Mouse (Mus musculus) cerebellum, postnatal 4 days (tissue): Measurements from ENCODE around the gene Kat7.

Source experiments
- DNase-seq, 2 experiments: peaks; one replicate each; pipeline ENCODE4 v3.0.0; 2022; ENCODE audit warnings: low spot score in 2 of 2, mixed read lengths in 1 of 2

Kat7 gene

DNA sequence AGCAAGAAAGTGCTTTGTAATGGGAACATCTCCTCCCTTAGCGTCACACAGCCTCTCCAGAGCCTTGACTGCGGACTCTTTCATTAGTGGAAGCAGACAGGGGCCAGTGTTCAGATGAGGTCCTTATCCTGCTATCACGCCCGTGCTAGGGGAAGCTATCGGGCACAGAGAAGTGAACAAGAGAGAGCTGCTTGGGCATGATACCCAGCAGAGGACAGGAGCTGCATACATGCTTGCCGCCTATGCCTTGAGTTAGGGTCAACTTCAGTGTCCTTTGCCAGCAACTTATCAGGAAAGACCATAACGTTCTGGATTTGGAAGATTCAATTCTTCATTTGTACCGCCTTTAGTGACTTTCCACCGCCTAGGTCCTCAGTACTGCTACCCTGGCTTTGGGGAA is 23.8 kb upstream of the Kat7 start:
- no peak for DNase-seq

DNA sequence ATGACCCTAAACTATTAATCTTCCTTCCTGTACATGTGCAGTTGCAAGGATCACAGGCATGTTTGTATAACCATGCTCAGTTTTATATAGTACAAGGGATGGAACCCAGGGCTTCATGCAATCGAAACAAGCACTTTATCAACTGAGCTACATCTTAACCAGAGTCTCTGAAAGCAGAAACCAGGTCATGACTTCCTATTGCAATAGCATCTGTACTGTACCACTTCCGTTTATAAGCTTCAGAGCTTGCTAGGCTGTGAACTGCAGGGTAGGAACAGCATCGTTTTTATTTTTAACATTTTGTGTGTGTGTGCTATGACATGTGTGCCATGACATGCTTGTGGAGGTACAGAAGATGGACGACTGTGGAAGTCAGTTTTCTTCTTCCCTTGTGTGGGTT is 23.2 kb upstream of the Kat7 start:
- no peak for DNase-seq

DNA sequence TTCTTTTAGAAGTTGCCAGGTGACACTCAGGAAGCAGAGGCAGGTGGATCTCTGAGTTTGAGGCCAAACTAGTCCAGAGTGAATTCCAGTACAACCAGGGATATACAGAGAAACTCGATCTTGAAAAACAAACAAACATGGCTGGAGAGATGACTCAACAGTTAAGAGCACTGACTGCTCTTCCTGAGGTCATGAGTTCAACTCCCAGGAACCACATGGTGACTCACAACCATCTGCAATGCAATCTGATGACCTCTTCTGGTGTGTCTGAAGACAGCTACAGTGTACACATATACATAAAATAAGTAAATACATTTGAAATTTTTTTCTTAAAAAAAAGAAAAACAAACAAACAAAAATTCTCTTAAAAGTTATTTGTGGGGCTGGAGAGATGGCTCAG is 20.6 kb upstream of the Kat7 start:
- no peak for DNase-seq

DNA sequence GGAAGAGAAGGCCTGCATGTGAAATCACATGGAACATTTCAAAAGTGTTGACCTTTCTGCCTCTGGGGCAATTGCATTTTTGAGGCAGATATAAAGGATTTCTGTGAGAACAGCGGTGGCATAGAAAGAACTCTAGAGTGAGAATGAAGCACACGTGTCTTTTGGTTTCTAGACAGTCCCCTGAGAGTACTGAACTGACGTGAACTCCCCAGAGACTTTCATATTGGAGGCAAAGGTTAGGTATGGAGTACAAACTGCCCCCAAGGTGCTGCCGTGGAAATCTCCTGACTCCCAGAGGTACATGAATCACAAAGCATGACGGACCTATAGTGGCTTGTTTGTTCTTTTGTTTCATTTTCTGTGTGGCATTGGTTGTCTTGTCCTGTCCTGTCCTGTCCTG is 18.6 kb upstream of the Kat7 start:
- no peak for DNase-seq

DNA sequence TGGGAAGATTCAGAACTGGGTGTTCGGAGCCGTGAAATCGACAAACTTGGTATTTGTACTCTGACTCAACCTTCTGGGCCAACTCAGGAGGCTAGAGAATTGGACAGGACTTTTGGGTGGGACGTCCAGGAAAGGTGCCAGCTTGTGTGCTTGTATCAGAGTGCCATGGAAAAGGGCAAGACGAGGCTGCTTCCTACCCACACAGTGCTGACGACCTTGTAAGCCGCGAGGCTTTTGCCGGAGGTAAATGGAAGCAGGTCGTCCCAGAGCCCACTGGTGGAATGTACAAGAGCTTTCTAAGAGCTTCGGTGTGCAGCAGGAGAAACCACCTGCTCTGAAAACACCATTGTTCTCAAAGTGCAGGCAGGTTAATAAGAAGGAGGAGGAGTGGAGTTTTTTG is 16.2 kb upstream of the Kat7 start:
- no peak for DNase-seq

DNA sequence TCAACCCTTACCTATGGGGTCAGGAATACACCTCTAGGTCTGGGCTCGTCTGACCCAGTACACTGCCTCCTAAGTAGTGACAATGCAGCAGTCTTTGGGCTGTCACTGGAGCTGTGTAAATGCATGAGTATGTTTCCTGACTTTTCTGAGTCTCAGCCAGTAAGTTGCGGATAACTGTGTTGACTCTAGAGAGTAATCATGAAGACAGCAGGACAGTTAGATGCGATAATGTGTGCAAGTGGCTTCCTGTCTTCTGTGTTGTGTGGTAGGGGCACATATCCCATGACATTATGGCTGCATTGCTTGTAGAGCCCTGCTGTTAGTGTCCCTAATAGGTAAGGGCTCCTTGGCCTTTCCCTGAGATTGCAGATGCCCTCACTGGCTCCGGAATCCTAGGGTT is 15.8 kb upstream of the Kat7 start:
- DNase-seq: no peak

DNA sequence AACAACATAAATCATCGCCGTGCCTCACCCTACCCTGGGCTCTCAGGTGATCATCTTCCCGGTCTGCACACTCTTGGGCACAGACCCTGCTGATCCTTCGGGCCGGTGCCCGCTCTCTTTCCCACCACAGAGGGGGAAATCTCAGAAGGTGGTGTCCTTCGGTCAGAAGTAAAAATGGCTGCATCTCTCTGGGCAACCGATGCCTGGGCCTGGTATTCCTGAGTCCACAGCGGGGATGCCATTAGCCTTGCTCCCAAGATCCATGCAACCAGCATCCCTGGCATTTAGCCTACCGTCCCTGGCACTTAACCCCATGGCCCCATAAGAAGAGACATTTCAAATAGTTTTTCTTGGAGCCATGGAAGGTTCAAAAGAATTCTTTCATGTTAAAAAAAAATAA is 14.1 kb upstream of the Kat7 start:
- no peak for DNase-seq

DNA sequence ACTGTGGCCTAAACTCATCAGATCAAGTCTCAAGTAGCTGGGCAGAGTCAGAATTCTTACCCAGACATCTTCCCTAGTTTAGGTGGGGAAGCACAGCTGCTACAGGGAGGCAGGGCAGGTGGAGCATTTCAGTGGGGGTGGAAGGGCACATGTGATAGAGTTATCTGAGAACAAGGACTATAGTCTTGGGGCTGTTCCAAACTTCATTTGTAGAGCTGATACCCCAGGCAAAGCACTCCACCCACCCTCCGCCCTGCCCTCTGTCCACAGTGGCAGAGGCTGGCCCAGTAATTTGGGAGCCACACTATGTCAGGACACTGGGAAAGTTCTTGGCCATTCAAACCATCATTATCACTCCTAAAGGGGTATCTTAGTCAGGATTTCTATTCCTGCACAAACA is 10.0 kb upstream of the Kat7 start:
- no peak for DNase-seq

DNA sequence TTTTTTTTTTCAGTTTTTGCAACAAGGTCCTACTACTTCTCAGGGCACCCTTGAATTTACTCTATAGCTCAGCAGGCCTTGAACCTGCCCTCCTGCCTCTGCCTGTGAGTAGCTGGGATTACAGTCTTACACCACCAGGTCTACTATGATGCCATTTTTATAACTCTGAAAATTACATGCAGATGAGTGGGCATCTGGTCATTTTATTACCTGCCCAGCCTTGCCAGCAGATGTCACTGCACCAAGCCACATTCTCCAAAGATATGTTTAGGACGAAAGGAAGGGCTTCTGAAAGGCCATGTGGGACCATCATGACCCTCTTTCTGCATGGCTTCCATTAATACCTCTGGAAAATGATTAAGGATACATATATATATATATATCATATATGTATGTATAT is 9.5 kb upstream of the Kat7 start:
- DNase-seq: no peak

DNA sequence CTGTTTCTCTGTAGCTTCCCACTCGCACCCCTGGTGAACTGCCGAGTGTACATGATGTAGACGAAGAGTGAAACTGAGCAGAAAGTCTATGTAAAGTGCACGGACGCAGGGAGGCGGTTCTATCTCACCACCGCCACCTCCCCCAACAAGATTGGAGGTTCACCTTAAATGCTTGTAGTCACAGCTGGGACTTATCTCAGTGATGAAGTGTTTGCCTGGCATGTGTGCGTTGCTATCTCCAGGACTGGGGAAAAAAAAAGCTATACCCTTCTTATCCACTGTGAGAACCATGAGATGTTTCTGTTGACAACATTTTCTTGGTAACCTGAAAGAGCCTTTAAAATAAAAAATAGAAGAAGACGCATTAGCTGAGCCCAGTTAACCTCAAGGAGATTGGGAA is 8.1 kb upstream of the Kat7 start:
- DNase-seq: no peak

DNA sequence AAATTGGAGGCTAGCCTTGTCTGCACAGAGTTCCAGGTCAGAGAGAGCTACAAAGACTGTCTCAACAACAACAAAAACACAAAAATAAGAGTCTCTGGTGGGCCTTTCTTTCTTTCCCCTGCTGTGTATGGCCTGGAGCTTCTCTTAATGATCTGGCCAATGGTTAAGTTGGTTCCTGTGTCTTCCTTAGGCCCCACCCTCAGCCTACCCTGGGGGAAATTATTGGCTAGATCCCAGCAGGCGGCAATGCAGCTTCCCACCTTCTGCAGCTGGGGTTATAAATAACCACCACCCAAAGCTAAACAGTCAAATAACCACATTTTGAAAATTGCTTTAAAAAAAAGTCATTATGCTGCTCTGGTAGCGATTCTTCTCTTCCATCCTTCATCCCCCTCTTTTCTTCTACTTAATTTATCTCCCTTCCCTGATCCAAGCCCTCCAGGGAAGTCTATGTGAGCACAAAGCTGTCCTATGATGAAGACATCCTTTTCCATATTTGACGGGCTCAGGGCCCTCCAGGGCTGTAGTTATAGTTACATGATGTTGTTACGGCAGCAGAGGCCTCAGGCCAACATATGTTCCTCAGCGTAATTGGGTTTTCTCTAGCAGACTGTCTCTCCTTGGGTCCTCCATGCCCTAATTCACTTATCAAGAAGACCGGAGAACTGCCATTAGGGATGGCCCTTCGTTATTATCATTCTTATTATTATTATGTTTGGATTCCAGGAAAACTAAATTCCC is 5.3 kb upstream of the Kat7 start:
- DNase-seq: no peak

DNA sequence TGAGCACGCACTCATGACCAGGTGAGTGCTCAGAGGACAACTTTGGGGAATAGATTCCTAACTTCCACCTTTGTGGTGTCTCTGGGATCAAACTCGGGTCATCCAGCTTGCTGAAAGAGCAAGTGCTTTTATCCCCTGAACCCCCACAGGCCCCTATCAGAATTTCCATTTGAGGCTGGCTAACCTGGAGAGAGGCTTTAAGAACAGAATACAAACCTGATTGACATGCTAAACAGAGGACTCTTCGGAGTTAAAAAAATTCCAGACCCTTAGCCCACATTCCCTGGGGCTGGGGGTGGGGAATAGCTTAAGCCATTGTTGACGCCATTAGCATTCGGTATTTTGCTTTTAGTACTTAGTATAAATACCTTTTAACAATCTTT is 1.4 kb upstream of the Kat7 start:
- no peak for DNase-seq

DNA sequence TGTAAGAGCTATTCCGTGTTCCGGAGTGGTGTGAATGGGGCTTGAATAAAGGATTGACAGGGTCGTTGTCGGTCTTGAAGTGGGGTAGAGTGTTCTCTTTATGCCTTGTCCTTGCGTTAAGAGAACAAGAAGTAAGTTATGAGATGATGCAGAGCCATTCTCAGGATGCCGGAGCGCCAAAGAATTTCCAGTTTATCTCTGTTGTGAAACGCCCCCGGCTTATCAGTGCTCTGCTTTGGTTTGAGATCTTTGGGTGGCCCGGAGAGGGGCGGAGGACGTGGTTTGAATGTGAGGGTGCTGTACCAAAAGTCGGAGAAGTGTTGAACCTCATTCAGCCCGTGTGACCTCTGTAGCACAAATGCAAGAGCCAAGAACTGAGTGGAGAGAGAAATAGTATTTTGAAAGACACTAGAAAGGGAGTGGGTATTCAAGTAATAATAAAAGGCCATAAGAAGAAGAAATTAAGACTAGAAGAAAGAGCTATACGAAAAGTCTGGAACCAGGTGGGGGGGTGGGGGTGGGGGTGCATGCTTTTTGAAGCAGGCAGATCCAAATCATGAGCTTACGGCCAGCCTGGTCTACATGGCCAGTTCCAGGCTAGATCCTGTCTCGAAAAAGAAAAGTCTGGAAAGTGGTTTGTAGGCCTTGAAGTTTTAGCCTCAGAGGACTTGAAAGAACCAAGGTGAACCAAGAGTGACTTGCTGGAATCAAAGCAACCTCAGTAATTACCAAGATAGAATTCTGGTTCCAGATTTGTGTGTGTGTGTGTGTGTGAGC is 790 bp upstream of the Kat7 start:
- DNase-seq: peak in 1 of 2 experiments; percentile 19

DNA sequence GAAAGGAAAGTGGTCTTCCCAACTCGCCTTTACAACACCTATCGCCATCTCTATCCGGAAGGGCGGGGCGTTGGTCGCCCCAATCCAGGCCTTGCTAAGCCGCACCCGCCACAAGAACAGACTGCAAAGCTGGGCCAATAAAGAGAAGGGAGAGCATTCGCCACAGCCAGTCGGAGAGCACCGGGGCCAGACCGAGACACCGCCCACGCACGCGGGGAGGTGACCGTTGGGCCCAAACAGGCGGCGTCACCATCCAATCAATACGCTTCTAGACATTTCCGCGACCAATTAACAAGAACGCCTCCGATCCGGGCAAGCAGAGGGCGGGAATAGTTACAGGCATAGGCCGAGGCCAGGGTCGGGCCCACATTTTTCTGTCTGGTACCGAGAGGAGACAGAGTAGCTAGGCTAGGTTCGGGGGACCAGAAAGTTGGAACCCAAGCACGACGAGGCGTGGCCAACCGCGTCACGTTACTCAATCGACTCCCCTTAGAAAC is 488 bp downstream of the Kat7 start:
- peak; percentile 81 to 94 for DNase-seq

DNA sequence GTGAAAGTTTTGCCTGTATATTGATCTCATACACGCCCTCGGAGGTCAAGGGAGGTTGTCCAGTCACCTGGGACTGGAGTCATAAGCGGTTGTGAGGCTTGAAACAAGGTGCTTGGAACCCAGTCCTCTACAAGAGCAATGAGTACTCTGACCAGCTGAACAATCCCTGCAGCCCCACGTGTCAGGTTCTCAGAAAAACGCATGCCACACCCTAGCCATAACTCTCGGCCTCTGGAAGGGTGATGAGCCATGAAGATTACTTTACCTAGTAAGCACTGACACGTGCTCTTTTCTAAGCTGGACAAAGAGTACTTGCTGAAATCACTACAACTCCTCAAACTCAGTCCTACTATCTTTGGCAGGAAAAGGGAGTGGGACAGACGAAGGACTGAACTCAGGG is 2.5 kb downstream of the Kat7 start:
- no peak for DNase-seq

DNA sequence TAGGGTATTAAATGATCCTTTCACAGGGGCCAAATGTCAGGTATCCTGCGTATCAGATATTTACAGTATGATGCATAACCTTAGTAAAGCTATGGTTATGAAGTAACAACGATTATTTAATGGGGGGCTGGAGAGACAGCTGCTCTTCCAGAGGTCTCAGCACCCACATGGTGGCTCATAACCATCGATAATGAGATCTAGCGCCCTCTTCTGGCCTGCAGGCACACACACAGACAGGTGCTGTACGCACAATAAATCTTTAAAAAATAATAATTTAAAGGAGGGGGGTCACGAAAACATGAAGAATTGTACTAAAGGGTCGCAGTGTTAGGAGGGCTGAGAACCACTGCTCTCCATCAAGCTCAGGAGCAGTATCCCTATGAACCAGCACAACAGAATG is 4.4 kb downstream of the Kat7 start:
- DNase-seq: no peak

DNA sequence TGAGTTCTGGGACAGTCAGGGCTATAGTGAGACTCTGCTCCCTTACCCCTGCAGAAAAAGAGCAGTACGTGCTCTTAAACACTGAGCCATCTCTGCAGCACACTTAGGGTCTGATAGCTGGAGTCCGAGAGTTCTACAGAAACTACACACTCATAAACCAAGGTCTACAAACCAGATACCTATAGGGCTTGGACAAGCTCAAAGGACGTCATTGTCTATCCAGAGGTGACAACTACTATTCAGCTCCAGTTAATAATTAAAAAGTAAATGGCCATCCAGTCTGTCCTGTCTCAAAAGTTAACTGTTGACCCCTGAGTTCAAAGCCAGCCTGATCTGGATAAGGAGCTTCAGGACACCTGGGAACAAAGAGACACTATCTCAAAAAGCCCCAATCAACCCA is 8.3 kb downstream of the Kat7 start:
- DNase-seq: no peak

DNA sequence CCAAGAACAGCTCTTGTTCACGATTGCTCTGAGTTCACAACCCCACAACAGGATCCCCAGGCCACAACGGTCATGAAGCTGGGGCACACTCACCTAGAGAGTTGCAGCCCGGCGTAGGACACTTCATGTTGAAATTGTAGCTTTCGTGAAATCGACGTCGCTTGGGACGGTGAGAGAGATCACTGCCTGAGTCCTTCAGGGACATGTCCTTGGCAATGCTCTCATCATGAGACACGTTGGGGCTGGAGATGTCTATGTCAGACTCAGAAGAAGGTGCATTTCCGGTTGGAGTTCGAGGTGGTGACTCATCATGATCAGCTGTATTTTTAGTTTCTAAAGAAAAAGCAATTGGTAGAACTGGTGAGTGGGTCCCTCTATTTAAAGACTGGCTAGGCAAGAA is 10.2 kb downstream of the Kat7 start:
- DNase-seq: no peak

DNA sequence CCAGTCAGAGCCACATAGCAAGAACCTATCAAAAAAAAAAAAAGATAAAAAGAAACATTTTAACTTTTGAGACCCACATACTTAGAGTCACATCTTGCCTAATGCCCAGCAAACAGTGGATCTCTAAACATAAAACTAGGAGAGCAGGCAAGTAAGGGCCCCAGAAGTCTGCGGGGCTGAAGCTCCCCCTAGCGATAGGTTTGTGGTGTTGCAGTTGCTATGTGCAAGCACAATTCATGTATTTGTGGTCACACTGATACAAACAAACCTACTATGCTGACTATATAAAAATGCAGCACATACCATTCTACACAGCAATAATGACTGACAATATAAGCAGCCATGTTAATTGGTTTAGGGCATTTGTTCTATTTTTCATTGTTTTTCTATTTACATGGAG is 11.9 kb downstream of the Kat7 start:
- no peak for DNase-seq

DNA sequence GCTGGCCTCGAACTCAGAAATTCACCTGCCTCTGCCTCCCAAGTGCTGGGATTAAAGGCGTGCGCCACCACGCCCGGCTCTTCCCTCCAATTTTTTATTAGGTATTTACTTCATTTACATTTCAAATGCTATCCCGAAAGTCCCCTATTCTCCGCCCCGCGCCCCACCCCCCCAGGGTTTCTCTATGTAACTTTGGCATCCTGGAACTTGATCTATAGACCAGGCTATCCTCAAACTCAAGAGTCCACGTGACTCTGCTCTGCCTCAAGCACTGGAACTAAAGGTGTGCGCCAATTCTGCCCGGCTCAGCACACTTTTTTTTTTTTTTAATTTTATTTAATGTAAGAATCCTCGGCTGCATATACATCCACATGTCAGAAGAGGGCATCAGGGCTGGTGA is 14.3 kb downstream of the Kat7 start:
- no peak for DNase-seq

DNA sequence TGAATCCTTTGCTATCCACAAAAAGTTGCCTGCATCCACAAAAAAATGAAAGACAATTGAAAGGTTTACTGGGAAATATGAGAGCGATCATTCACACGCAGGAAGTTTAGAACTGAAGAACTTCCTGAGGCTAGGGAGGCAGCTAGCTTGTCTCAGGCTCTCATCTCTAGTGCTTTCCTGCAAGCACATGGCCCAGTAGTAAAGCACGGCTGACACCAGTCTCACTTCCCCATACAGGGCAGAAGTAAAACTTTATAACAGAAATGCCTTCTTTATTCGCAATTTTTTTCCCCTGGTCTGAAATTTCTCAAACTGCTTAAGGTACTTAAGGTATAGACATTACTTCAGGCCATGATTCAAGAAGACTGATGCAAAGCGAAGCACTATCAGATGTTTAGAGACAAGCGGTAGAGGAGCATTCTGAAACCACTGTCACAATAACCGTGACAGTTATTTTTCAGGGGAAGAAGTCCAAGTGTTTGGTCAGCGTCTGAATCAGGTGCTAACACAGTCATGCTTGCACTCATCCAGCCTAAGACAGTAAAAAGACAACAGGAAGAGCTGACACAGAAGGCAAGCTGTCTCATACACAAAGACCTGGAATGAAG is 16.9 kb downstream of the Kat7 start:
- DNase-seq: no peak

DNA sequence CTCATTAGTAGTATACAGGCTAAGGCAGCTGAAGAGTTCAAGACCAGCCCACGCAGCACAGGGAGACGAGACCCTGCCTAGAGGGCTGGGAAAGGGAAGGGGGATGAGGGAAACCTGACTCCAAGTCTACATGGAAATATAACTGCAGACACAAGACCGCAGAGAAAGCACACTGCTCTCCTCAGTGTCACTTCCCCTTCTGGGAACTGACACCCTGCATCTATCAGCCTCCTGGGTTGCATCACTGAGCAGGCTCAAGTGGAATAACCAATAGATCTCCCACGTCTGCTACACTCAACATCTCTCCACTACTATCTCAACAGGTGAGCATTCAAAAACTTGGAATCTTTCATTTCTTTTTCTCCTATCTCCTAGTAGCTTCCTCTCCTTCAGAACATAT is 18.0 kb downstream of the Kat7 start:
- DNase-seq: no peak

DNA sequence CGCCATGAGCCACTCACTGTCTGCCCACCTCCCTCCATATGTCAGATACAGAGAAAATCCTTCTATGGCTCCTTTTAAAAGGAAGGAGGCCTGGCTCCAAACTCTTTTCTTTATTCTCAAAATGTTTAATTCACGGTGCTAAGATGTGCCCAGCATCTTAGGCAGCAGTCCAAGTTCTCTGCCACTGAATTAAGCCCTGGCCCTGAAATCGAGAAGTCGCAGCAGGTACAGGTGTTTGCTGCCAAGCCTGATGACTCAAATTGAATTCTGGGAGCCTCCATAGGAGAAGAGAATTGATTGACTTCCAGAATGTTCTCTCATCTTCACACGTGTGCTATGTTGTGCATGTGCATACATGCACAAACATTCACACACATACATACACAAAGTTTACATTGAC is 27.7 kb downstream of the Kat7 start:
- no peak for DNase-seq
